In the genomic region with DNA sequence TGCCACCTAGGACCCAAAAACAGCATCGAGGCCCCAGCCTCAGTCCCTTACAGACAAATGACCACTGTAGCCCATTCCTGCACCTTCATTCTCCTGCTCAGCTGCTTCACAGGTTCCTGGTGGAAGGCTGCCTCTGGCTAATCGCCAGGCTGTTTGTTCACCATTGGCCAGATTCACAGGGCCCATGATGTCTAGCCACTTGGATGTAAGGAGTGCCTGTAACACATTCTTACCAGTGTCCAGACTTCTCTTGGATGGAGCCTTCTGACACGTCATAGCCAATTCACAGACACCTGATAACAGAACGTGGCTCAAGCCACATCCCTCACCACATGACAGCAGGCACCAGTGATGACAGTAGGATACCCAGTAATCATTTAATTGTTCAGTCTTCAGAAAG, we compare ENCODE assay signal across 20 mouse cellular contexts. TPM values are rescaled to one million over a fixed set of nuclear protein-coding genes. Genes with fewer than 3 reads are reported as not detected.
DNase-seq lines count a peak whose midpoint lies in the region; ATAC-seq lines count a peak whose summit lies in the region.
"Had no signal": no experiment of that assay in that cellular context is flagged by ENCODE, and none has a peak within 500 bp of the region (broad histone marks: within the 10 kb centered on the region; RNA-seq: fewer than 3 reads in every experiment).

No protein-coding gene starts in this region.

- H3K9me3 ChIP-seq in heart, embryonic 12.5 days (replicated peaks), result no peaks in the 10 kb centered on the region
- no peaks in the 10 kb centered on the region for H3K9me3 ChIP-seq in kidney, embryonic 15.5 days (replicated peaks)
- H3K9me3 ChIP-seq: embryonic facial prominence, embryonic 13.5 days; limb, embryonic 10.5 days; neural tube, embryonic 13.5 days had no signal

- H3K4me1 ChIP-seq in heart, embryonic 12.5 days (replicated peaks), result peaks cover 19% of the 10 kb centered on the region
- no peaks in the 10 kb centered on the region for H3K4me1 ChIP-seq in kidney, embryonic 15.5 days
- H3K4me1 ChIP-seq: embryonic facial prominence, embryonic 13.5 days; limb, embryonic 10.5 days; neural tube, embryonic 13.5 days had no signal

- peak; percentile 17 to 29 for DNase-seq in cerebellum, postnatal 10 days
- no peak for DNase-seq in cerebellum, adult 9-11 months
- DNase-seq in cerebellum, postnatal 14 days, result peak; percentile 28 to 30
- DNase-seq in heart, postnatal 14 days, result peak; percentile 16 to 29
- DNase-seq: gastrocnemius, postnatal 36 days; kidney, adult 2 months; kidney, postnatal 14 days; liver, postnatal 0 days; lung, postnatal 14 days; midbrain, embryonic 14.5 days; thymus, postnatal 25 days had no signal

- no peak overlapping the region for H3K9ac ChIP-seq in heart, embryonic 12.5 days
- no peak overlapping the region for H3K9ac ChIP-seq in kidney, embryonic 15.5 days
- H3K9ac ChIP-seq: embryonic facial prominence, embryonic 13.5 days; liver, postnatal 0 days; neural tube, embryonic 13.5 days had no signal

- peaks cover 94% of the 10 kb centered on the region for H3K36me3 ChIP-seq in heart, embryonic 12.5 days
- H3K36me3 ChIP-seq in kidney, embryonic 15.5 days, result peaks cover 98% of the 10 kb centered on the region

- WGBS in heart, embryonic 12.5 days, result 56% methylated on average over 4 of the region's 4 CpGs
- WGBS in kidney, embryonic 15.5 days, result 97% methylated on average over 4 of the region's 4 CpGs

- H3K27me3 ChIP-seq in heart, embryonic 12.5 days (replicated peaks), result no peaks in the 10 kb centered on the region
- H3K27me3 ChIP-seq in kidney, embryonic 15.5 days, result no peaks in the 10 kb centered on the region
- H3K27me3 ChIP-seq: embryonic facial prominence, embryonic 13.5 days; megakaryocyte, embryonic 14.5 days; neural tube, embryonic 13.5 days; Patski had no signal

- peak overlapping the region; percentile 7; the same call in 1 of the 2 replicates for H3K27ac ChIP-seq in heart, embryonic 12.5 days (ENCODE audit: poor library complexity, severe bottlenecking)
- H3K27ac ChIP-seq in kidney, embryonic 15.5 days, result no peak overlapping the region
- H3K27ac ChIP-seq: embryonic facial prominence, embryonic 13.5 days; limb, embryonic 10.5 days; neural tube, embryonic 13.5 days had no signal

- intact Hi-C loops in heart, postnatal 14 days (cut with DNase I), result no loop called here

- ATAC-seq in heart, embryonic 12.5 days (ENCODE audit: insufficient number of reproducible peaks, low FRiP score), result no peak
- ATAC-seq in kidney, embryonic 15.5 days (replicated peaks; ENCODE audit: low FRiP score), result no peak
- no peak for ATAC-seq in CD4-positive, CD25-positive, alpha-beta regulatory T cell, adult 4 months
- ATAC-seq: forebrain, embryonic 14.5 days; liver, postnatal 0 days; Patski had no signal

- no peak overlapping the region for H3K4me3 ChIP-seq in heart, embryonic 12.5 days
- H3K4me3 ChIP-seq in kidney, embryonic 15.5 days (replicated peaks), result no peak overlapping the region
- H3K4me3 ChIP-seq: embryonic facial prominence, embryonic 13.5 days; limb, embryonic 10.5 days; megakaryocyte, embryonic 14.5 days; neural tube, embryonic 13.5 days had no signal

- no peak overlapping the region for H3K4me2 ChIP-seq in heart, embryonic 12.5 days
- H3K4me2 ChIP-seq in kidney, embryonic 15.5 days, result no peak overlapping the region
- H3K4me2 ChIP-seq: embryonic facial prominence, embryonic 13.5 days; neural tube, embryonic 13.5 days had no signal

RNA-seq across cellular contexts. Expression of gene Dynlrb1, which starts 9.9 kb away (rescaled TPM):
- polyA plus RNA-seq in heart, embryonic 12.5 days (2016; fragmentation: Nextera tagmentation; extraction: Ambion mirVana), result 341 and 361 TPM in 2 replicates
- 100 to 1,000 TPM; 177 to 185 TPM for total RNA-seq in heart, postnatal 14 days (2021)
- polyA plus RNA-seq in kidney, embryonic 15.5 days (2015; fragmentation: Nextera tagmentation; extraction: Ambion mirVana), result 371 and 388 TPM in 2 replicates
- polyA plus RNA-seq in CD4-positive, CD25-positive, alpha-beta regulatory T cell, adult 4 months (2017; shearing (Covaris generic)), result 100 to 1,000 TPM; 259 to 281 TPM

RNA-seq across cellular contexts. Expression of gene Map1lc3a, which starts 29.9 kb away (rescaled TPM):
- polyA plus RNA-seq in heart, embryonic 12.5 days (2016; fragmentation: Nextera tagmentation; extraction: Ambion mirVana), result 228 and 252 TPM in 2 replicates
- total RNA-seq in heart, postnatal 14 days (2021), result 100 to 1,000 TPM; 692 to 703 TPM
- polyA plus RNA-seq in kidney, embryonic 15.5 days (2015; fragmentation: Nextera tagmentation; extraction: Ambion mirVana), result 136 and 154 TPM in 2 replicates
- 1 to 10 TPM; 1.1 to 2.9 TPM for polyA plus RNA-seq in CD4-positive, CD25-positive, alpha-beta regulatory T cell, adult 4 months (2017; shearing (Covaris generic))

Comparison
In these comparisons a context has a peak if more than half of its experiments do, and no peak if none do; other contexts are left out.
1. RNA of gene Map1lc3a, which starts 29.9 kb away (polyA plus RNA-seq): 228 to 252 TPM in heart, embryonic 12.5 days and 136 to 154 TPM in kidney, embryonic 15.5 days; 1.1 to 2.9 TPM in CD4-positive, CD25-positive, alpha-beta regulatory T cell, adult 4 months; every median in the first group is over 10 times any median in the second.